Mouse (Mus musculus) MEL (cell line): ENCODE data around the gene Ube2r2. TPM values are rescaled to one million over a fixed set of nuclear protein-coding genes. Genes with fewer than 3 reads are reported as not detected.
A peak's percentile ranks its signal among the peaks of the same experiment; 100 is the strongest.

Experiments
- DNase-seq: peaks from one replicate; pipeline ENCODE4 v3.0.0; 2011; ENCODE audit warnings: low read depth, low spot score
- H3K27ac ChIP-seq: 2 replicates; pipeline ENCODE4 v1.5.1; 2012; ENCODE audit warnings: low read depth, mild to moderate bottlenecking, control low read depth, low read length, moderate library complexity; ENCODE audit not compliant: control insufficient read depth
- H3K27me3 ChIP-seq, 2 experiments: fragments of 150-350 bp in 1 of 2; sonication (generic) in 1 of 2; 2 replicates each; pipeline ENCODE4 v1.6.1; 2012; ENCODE audit warnings: low read length in 2 of 2, mild to moderate bottlenecking in 2 of 2, improper control_type of control experiment in 1 of 2, moderate library complexity in 1 of 2; ENCODE audit not compliant: insufficient read depth in 2 of 2, control insufficient read depth in 1 of 2
- H3K36me3 ChIP-seq, 2 experiments: 2 replicates each; pipeline ENCODE4 v1.6.1; 2012 to 2014; ENCODE audit warnings: low read length in 2 of 2, improper control_type of control experiment in 1 of 2, inconsistent platforms in 1 of 2, mild to moderate bottlenecking in 1 of 2; ENCODE audit not compliant: insufficient read depth in 2 of 2, control insufficient read depth in 1 of 2
- H3K4me1 ChIP-seq, 2 experiments: fragments of 150-350 bp in 1 of 2; sonication (generic) in 1 of 2; 2 replicates each; pipeline ENCODE4 v1.6.1; 2012; ENCODE audit warnings: low read length in 2 of 2, improper control_type of control experiment in 1 of 2, mild to moderate bottlenecking in 1 of 2; ENCODE audit not compliant: insufficient read depth in 2 of 2, control insufficient read depth in 1 of 2
- H3K4me3 ChIP-seq, 2 experiments: fragments of 150-350 bp in 1 of 2; sonication (generic) in 1 of 2; 2 replicates each; pipeline ENCODE4 v1.5.1; 2012; ENCODE audit warnings: low read depth in 2 of 2, low read length in 2 of 2, mild to moderate bottlenecking in 2 of 2, moderate library complexity in 2 of 2, control low read depth in 1 of 2, improper control_type of control experiment in 1 of 2; ENCODE audit not compliant: control insufficient read depth in 1 of 2, insufficient read depth in 1 of 2
- H3K79me2 ChIP-seq: 2 replicates; pipeline ENCODE4 v1.6.1; 2012; ENCODE audit warnings: mild to moderate bottlenecking, low read length, moderate library complexity; ENCODE audit not compliant: control insufficient read depth, poor library complexity, insufficient read depth
- H3K9ac ChIP-seq: 2 replicates; pipeline ENCODE4 v1.6.1; 2012; ENCODE audit warnings: low read depth, mild to moderate bottlenecking, control low read depth, low read length, moderate library complexity; ENCODE audit not compliant: control insufficient read depth, poor library complexity, severe bottlenecking
- H3K9me3 ChIP-seq: fragments of 150-350 bp; sonication (generic); replicated peaks from 2 replicates; pipeline ENCODE4 v1.6.1; 2012; ENCODE audit warnings: mild to moderate bottlenecking, low read length, improper control_type of control experiment, moderate library complexity; ENCODE audit not compliant: insufficient read depth
- CTCF ChIP-seq, 3 experiments: IDR thresholded peaks in 2 of 3; conservative IDR thresholded peaks in 1 of 3; 2 replicates each; pipeline ENCODE4 v1.5.1; 2011 to 2012; ENCODE audit warnings: low read length in 3 of 3, low read depth in 2 of 3, mild to moderate bottlenecking in 2 of 3, improper control_type of control experiment in 1 of 3, inconsistent platforms in 1 of 3, mixed read lengths in 1 of 3, moderate library complexity in 1 of 3; ENCODE audit not compliant: control insufficient read depth in 1 of 3, insufficient read depth in 1 of 3, poor library complexity in 1 of 3, severe bottlenecking in 1 of 3
- EP300 ChIP-seq, 2 experiments: IDR thresholded peaks; 2 replicates each; pipeline ENCODE4 v1.6.1; 2011; ENCODE audit warnings: improper control_type of control experiment in 2 of 2, low read length in 2 of 2, low read depth in 1 of 2, mild to moderate bottlenecking in 1 of 2
- ETS1 ChIP-seq: IDR thresholded peaks from 2 replicates; pipeline ENCODE4 v1.6.1; 2012; ENCODE audit warnings: low read depth, mild to moderate bottlenecking, inconsistent platforms, low read length, improper control_type of control experiment, moderate library complexity
- GATA1 ChIP-seq: IDR thresholded peaks from 2 replicates; pipeline ENCODE4 v1.6.1; 2011; ENCODE audit warnings: low read depth, low read length, improper control_type of control experiment
- MAFK ChIP-seq: IDR thresholded peaks from 2 replicates; pipeline ENCODE4 v1.6.1; 2011; ENCODE audit warnings: low read depth, mild to moderate bottlenecking, low read length, improper control_type of control experiment, borderline replicate concordance
- MAX ChIP-seq: IDR thresholded peaks from 2 replicates; pipeline ENCODE4 v1.6.1; 2011; ENCODE audit warnings: low read length, improper control_type of control experiment
- MEF2A ChIP-seq: IDR thresholded peaks from 2 replicates; pipeline ENCODE4 v1.6.1; 2014; ENCODE audit warnings: low read depth, mild to moderate bottlenecking, inconsistent platforms, low read length, improper control_type of control experiment; ENCODE audit not compliant: poor library complexity, insufficient replicate concordance, severe bottlenecking; ENCODE audit errors: extremely low read depth
- NRF1 ChIP-seq: IDR thresholded peaks from 2 replicates; pipeline ENCODE4 v1.6.1; 2014; ENCODE audit warnings: low read depth, mild to moderate bottlenecking, inconsistent platforms, low read length, improper control_type of control experiment, moderate library complexity; ENCODE audit not compliant: poor library complexity, insufficient read depth, severe bottlenecking
- POLR2A ChIP-seq, 2 experiments: IDR thresholded peaks; 2 replicates each; pipeline ENCODE4 v1.6.1; 2011 to 2012; ENCODE audit warnings: low read length in 2 of 2, mild to moderate bottlenecking in 2 of 2, control low read depth in 1 of 2, improper control_type of control experiment in 1 of 2, low read depth in 1 of 2, moderate library complexity in 1 of 2; ENCODE audit not compliant: control insufficient read depth in 1 of 2, insufficient read depth in 1 of 2, poor library complexity in 1 of 2
- POLR2AphosphoS5 ChIP-seq: IDR thresholded peaks from 2 replicates; pipeline ENCODE4 v1.6.1; 2012; ENCODE audit warnings: low read depth, borderline replicate concordance, mild to moderate bottlenecking, inconsistent platforms, low read length, moderate library complexity, mixed read lengths
- RAD21 ChIP-seq: IDR thresholded peaks from 2 replicates; pipeline ENCODE4 v1.6.1; 2011; ENCODE audit warnings: mild to moderate bottlenecking, low read depth, low read length, improper control_type of control experiment
- SIN3A ChIP-seq: IDR thresholded peaks from 2 replicates; pipeline ENCODE4 v1.6.1; 2012; ENCODE audit warnings: low read length, improper control_type of control experiment, inconsistent platforms
- SMC3 ChIP-seq: IDR thresholded peaks from 2 replicates; pipeline ENCODE4 v1.6.1; 2011; ENCODE audit warnings: low read depth, low read length, improper control_type of control experiment
- TAL1 ChIP-seq: IDR thresholded peaks from 2 replicates; pipeline ENCODE4 v1.6.1; 2012; ENCODE audit warnings: mild to moderate bottlenecking, inconsistent platforms, low read length, moderate library complexity, mixed read lengths
- TCF12 ChIP-seq: IDR thresholded peaks from 2 replicates; pipeline ENCODE4 v1.6.1; 2014; ENCODE audit warnings: low read depth, mild to moderate bottlenecking, inconsistent platforms, low read length, improper control_type of control experiment, moderate library complexity
- UBTF ChIP-seq: IDR thresholded peaks from 2 replicates; pipeline ENCODE4 v1.6.1; 2012; ENCODE audit warnings: low read depth, mild to moderate bottlenecking, inconsistent platforms, low read length, improper control_type of control experiment, moderate library complexity, borderline replicate concordance; ENCODE audit not compliant: insufficient read depth
- ZNF384 ChIP-seq: IDR thresholded peaks from 2 replicates; pipeline ENCODE4 v1.6.1; 2012; ENCODE audit warnings: low read depth, mild to moderate bottlenecking, inconsistent platforms, low read length, improper control_type of control experiment
- polyA plus RNA-seq, 2 experiments: library from polyadenylated mRNA; stranded (reverse) in 1 of 2; unstranded in 1 of 2; fragments of >175 nt in 1 of 2; fragments of >200 nt in 1 of 2; gene quantifications; 2 replicates each; pipeline versions ENCODE4 v1.2.1 to v1.2.4; 2012; ENCODE audit warnings: low replicate concordance in 2 of 2, low read depth in 1 of 2; ENCODE audit not compliant: insufficient read length in 2 of 2, insufficient read depth in 1 of 2, missing spikeins in 1 of 2
- total RNA-seq: library from RNA; depleted of rRNA; stranded (reverse); fragments of 300-350 nt; gene quantifications from 2 replicates; pipeline ENCODE4 v1.2.3, GENCODE M21; 2012

The Ube2r2 gene
- total and polyA plus RNA-seq, 3 experiments = 24.5 to 94.1 (median 70.1) TPM

GRCm38 (mm10) chr4:41129836-41130235 is 5.7 kb upstream of the Ube2r2 start (continued):
- TF ChIP-seq POLR2A (IDR thresholded peaks at IDR 0.05; ENCODE audit: control insufficient read depth in 1 of 2, insufficient read depth in 1 of 2, low read depth in 1 of 2, low read length in 2 of 2, poor library complexity in 1 of 2) (no peak), POLR2AphosphoS5 (no peak)

- TF ChIP-seq RAD21 (no peak), SIN3A (peak; percentile 33; the same call in 1 of the 2 replicates), NRF1 (no peak), ETS1 (peak; percentile 88), GATA1 (0 out of 2 replicates have a peak, but pooled peaks have one; percentile 8), CTCF (IDR thresholded peaks at IDR 0.05 in 2 of 3, conservative IDR thresholded peaks at IDR 0.05 in 1 of 3; ENCODE audit: control insufficient read depth in 1 of 3, insufficient read depth in 1 of 3, low read depth in 2 of 3, low read length in 3 of 3, poor library complexity in 1 of 3, severe bottlenecking in 1 of 3) (no peak), TCF12 (peak; percentile 45), TAL1 (0 out of 2 replicates have a peak, but pooled peaks have one; percentile 27), EP300 (IDR thresholded peaks at IDR 0.05; ENCODE audit: low read depth in 1 of 2, low read length in 2 of 2) (peak in 1 of 2 experiments; percentile 19; a peak in 1 of 4 replicates), MAX (no peak), UBTF (no peak), SMC3 (no peak), MEF2A (no peak)
- no peaks in the 10 kb centered on the region for H3K9me3 ChIP-seq
- H3K27me3 ChIP-seq = no peaks in the 10 kb centered on the region
- peaks cover 17% of the 10 kb centered on the region for H3K79me2 ChIP-seq
- H3K9ac ChIP-seq = no peak overlapping the region
- DNase-seq = peak; percentile 58
- H3K36me3 ChIP-seq = peaks cover 0 to 33% of the 10 kb centered on the region in 2 experiments; a peak in 2 of 4 replicates
- H3K4me1 ChIP-seq = peaks cover 22 to 28% of the 10 kb centered on the region in 2 experiments
- no peak overlapping the region for H3K27ac ChIP-seq
- H3K4me3 ChIP-seq = no peak overlapping the region
These were observed 3.1 kb upstream of the Ube2r2 start for GRCm38 (mm10) chr4:41132471-41132870.

GRCm38 (mm10) chr4:41133529-41134291 is 1.8 kb upstream of the Ube2r2 start:
- Histone ChIP-seq H3K9me3 (no peaks in the 10 kb centered on the region), H3K36me3 (peaks cover 0 to 34% of the 10 kb centered on the region in 2 experiments; a peak in 2 of 4 replicates), H3K4me1 (peaks cover 22 to 28% of the 10 kb centered on the region in 2 experiments), H3K9ac (peak overlapping the region; percentile 30), H3K27me3 (no peaks in the 10 kb centered on the region), H3K79me2 (peaks cover 21% of the 10 kb centered on the region), H3K4me3 (peak overlapping the region in 1 of 2 experiments; percentile 86; a peak in 2 of 4 replicates), H3K27ac (peak overlapping the region; percentile 61)
- peak; percentile 48 for DNase-seq
- TF ChIP-seq TCF12 = peak; percentile 83
- 0 out of 2 replicates have a peak, but pooled peaks have one; percentile 17 for TF ChIP-seq ETS1
- TF ChIP-seq TAL1 = peak; percentile 77
- no peak for TF ChIP-seq MAFK
- TF ChIP-seq ZNF384 = 0 out of 2 replicates have a peak, but pooled peaks have one; percentile 4
- TF ChIP-seq GATA1 = peak; percentile 82
- TF ChIP-seq UBTF = no peak
- TF ChIP-seq EP300 (IDR thresholded peaks at IDR 0.05; ENCODE audit: low read depth in 1 of 2, low read length in 2 of 2) = peak; percentile 70 to 73
